Comparison of ENCODE assay signal across 15 mouse cellular contexts in genomic region chr3:53108594-53109373, GRCm38 (mm10).
DNase-seq lines count a peak whose midpoint lies in the region; ATAC-seq lines count a peak whose summit lies in the region.
"Had no signal": no experiment of that assay in that cellular context is flagged by ENCODE, and none has a peak within 500 bp of the region (broad histone marks: within the 10 kb centered on the region; RNA-seq: fewer than 3 reads in every experiment).

No protein-coding gene starts in this region.

- ATAC-seq in midbrain, embryonic 11.5 days (ENCODE audit: low FRiP score): peak; percentile 64
- peak; percentile 24; the same call in 1 of the 2 replicates for ATAC-seq in limb, embryonic 13.5 days (ENCODE audit: low FRiP score, low read depth)

- H3K4me2 ChIP-seq in midbrain, embryonic 11.5 days: no peak overlapping the region
- H3K4me2 ChIP-seq in limb, embryonic 13.5 days (replicated peaks): peak overlapping the region; percentile 36
- H3K4me2 ChIP-seq: heart, embryonic 13.5 days had no signal

- no peaks in the 10 kb centered on the region for H3K27me3 ChIP-seq in midbrain, embryonic 11.5 days (ENCODE audit: control insufficient read depth, insufficient read depth, low read length)
- H3K27me3 ChIP-seq in midbrain, embryonic 10.5 days (ENCODE audit: low read depth, poor library complexity, severe bottlenecking): peaks cover 6% of the 10 kb centered on the region; the same call in 1 of the 2 replicates
- peaks cover 3% of the 10 kb centered on the region; the same call in 1 of the 2 replicates for H3K27me3 ChIP-seq in limb, embryonic 13.5 days
- H3K27me3 ChIP-seq: heart, embryonic 13.5 days had no signal

- no peak overlapping the region for H3K9ac ChIP-seq in midbrain, embryonic 11.5 days (ENCODE audit: low read length)
- H3K9ac ChIP-seq in limb, embryonic 13.5 days: no peak overlapping the region
- H3K9ac ChIP-seq: heart, embryonic 13.5 days; liver, embryonic 14.5 days had no signal

- peak; percentile 30 to 41 for DNase-seq in cerebellum, postnatal 36 days
- no peak for DNase-seq in cerebellum, adult 11 months
- DNase-seq in midbrain, embryonic 11.5 days (ENCODE audit: low spot score, missing footprints): peak; percentile 84
- DNase-seq in midbrain, embryonic 10.5 days (ENCODE audit: low spot score): no peak
- DNase-seq in right cerebral cortex, adult 2 months (ENCODE audit: low spot score in 2 of 2): no peak
- DNase-seq in gastrocnemius, postnatal 4 days (ENCODE audit: low spot score in 2 of 2): no peak
- DNase-seq in yolk sac, embryonic 10.5 days (ENCODE audit: low spot score): no peak
- DNase-seq: adrenal gland, postnatal 10 days; gastrocnemius, postnatal 36 days; kidney, adult 11 months; lung, postnatal 14 days; right cerebral cortex, adult 18-20 months had no signal

- no peak overlapping the region for H3K27ac ChIP-seq in midbrain, embryonic 11.5 days (ENCODE audit: low read depth, low read length)
- no peak overlapping the region; the same call in 1 of the 2 replicates for H3K27ac ChIP-seq in midbrain, embryonic 10.5 days (replicated peaks)
- H3K27ac ChIP-seq in limb, embryonic 13.5 days: peak overlapping the region; percentile 44; the same call in 1 of the 2 replicates
- H3K27ac ChIP-seq: liver, embryonic 14.5 days had no signal

- 42% methylated on average over 11 of the region's 11 CpGs for WGBS in midbrain, embryonic 11.5 days
- 61% methylated on average over 11 of the region's 11 CpGs for WGBS in midbrain, embryonic 10.5 days
- 23% methylated on average over 11 of the region's 11 CpGs for WGBS in limb, embryonic 13.5 days

- no peak overlapping the region for H3K4me3 ChIP-seq in midbrain, embryonic 11.5 days (ENCODE audit: low read depth, low read length)
- H3K4me3 ChIP-seq in midbrain, embryonic 10.5 days: no peak overlapping the region
- no peak overlapping the region for H3K4me3 ChIP-seq in limb, embryonic 13.5 days
- H3K4me3 ChIP-seq: heart, embryonic 13.5 days had no signal

- peaks cover 3% of the 10 kb centered on the region; the same call in 1 of the 2 replicates for H3K4me1 ChIP-seq in midbrain, embryonic 11.5 days (ENCODE audit: control insufficient read depth, insufficient read depth, low read length)
- H3K4me1 ChIP-seq in midbrain, embryonic 10.5 days: peaks cover 46% of the 10 kb centered on the region
- H3K4me1 ChIP-seq in limb, embryonic 13.5 days: peaks cover 25% of the 10 kb centered on the region

- no peaks in the 10 kb centered on the region for H3K36me3 ChIP-seq in midbrain, embryonic 11.5 days (ENCODE audit: control insufficient read depth, insufficient read depth, low read length)
- H3K36me3 ChIP-seq in midbrain, embryonic 10.5 days: peaks cover 13% of the 10 kb centered on the region
- peaks cover 6% of the 10 kb centered on the region; the same call in 1 of the 2 replicates for H3K36me3 ChIP-seq in limb, embryonic 13.5 days

- no peaks in the 10 kb centered on the region for H3K9me3 ChIP-seq in midbrain, embryonic 11.5 days (ENCODE audit: control insufficient read depth, low read length)
- H3K9me3 ChIP-seq in midbrain, embryonic 10.5 days (replicated peaks): peaks cover 7% of the 10 kb centered on the region
- peaks cover 7% of the 10 kb centered on the region for H3K9me3 ChIP-seq in limb, embryonic 13.5 days

Comparison
In these comparisons a context has a peak if more than half of its experiments do, and no peak if none do; other contexts are left out.
1. DNase-seq: peak in cerebellum, postnatal 36 days (2 of 2) and midbrain, embryonic 11.5 days (single experiment); none in cerebellum, adult 11 months (single experiment), midbrain, embryonic 10.5 days (single experiment), right cerebral cortex, adult 2 months (0 of 2), gastrocnemius, postnatal 4 days (0 of 2) and yolk sac, embryonic 10.5 days (single experiment).